Mouse (Mus musculus) bone marrow macrophage, adult 2 months (primary cell): ENCODE measurements around the gene Eed.

Experiments used
- CTCF ChIP-seq: IDR thresholded peaks from 2 replicates; pipeline ENCODE4 v1.5.1; 2012; ENCODE audit warnings: low read depth, mild to moderate bottlenecking, low read length, moderate library complexity
- POLR2A ChIP-seq: IDR thresholded peaks from 2 replicates; pipeline ENCODE4 v1.6.1; 2012; ENCODE audit warnings: mild to moderate bottlenecking, low read depth, low read length, borderline replicate concordance

DNA sequence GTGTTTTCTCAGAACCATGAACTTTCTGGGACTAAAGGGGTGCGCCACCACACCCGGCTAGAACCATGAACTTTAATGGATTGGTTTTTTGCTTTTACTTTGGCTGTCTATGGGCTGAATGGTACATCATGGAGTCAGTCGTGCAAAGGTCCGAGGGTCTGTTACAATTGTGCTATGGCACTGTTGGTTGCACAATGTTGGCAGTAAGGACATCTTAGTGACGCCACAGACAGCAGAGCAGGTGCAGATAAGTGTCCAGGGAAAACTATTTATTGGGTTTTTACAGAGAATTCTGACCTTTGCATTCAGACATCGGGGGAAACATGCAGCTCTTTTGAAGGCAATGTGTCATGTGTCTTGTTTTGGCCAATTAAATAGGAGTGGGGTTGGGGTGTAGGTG lies 39.5 kb upstream of the Eed start:
- TF ChIP-seq CTCF: no peak
- TF ChIP-seq POLR2A: no peak
